Mouse (Mus musculus): ENCODE results near the gene Noc3l.

Gene Noc3l

DNA sequence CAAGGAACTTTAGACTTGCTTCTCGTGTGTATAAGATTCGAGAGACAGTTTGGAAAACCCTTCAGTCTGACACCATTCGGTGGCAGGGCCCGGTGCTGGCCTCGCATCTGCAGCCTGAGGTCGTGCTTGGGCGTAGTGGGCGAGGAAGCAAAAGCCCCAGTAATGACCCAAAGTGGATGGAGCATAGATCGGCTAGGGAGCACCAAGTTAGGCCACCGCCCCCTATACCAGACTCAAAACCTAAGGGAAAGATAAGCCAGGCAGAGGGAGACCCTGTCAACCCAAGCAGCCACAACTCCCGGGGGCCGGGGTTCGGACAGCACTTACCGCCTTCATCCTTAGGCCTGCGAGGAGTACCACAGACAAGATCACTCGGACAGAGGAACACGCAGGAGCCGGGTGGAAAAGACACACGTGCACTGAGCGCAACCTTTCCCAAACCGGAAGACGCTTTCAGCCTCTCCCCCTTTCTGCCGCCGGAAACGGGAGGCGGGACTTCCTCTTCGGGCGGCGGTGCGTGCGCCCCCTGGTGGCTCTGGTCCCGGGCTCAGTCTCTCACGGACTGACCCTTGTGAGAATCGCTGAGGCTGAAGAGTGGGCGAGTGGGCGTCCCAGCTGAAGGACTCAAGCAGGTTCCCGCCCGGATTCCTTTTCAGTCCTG lies at the start of gene Noc3l:
Noc3l (minus strand) TSS at position 472 of the 661 bp plus-strand sequence.
- peak; percentile 84 to 95 for DNase-seq (ENCODE audit: low spot score in 2 of 2)

GRCm38 (mm10) chr19:38862523-38862922 lies 43.5 kb upstream of the Noc3l start:
- DNase-seq (ENCODE audit: low spot score in 2 of 2) = no peak

- DNase-seq (ENCODE audit: low spot score in 2 of 2) = no peak
These were observed 39.2 kb upstream of the Noc3l start for GRCm38 (mm10) chr19:38858224-38858623.

- DNase-seq (ENCODE audit: low spot score in 2 of 2) = no peak
These were observed 27.3 kb upstream of the Noc3l start for GRCm38 (mm10) chr19:38846373-38846772.

GRCm38 (mm10) chr19:38844817-38845216 lies 25.8 kb upstream of the Noc3l start:
- DNase-seq (ENCODE audit: low spot score in 2 of 2) = no peak

DNA sequence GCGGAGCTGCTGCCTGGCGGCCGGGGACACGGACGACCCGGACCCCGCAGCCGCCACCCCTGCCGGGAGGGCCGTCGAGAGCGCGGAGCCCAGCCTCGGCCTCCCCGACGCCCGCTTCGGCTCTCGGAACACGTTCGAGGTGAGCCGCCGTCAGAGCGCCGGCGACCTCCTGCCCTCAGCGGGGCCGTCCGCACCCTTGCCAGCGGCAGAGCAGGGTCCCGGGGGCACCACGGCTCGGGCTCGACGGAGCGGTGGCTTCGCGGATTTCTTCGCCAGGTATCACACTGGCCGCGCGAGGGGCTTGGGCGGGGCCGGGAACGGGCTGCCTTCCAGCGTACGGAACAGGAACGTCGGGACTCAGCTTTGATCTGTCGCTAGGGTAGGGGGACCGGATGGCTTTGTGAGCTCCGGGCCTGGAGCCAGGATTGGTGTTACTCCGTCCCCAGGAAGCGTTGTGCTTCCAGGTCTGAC lies 18.2 kb upstream of the Noc3l start:
- peak in 1 of 2 experiments; percentile 20 for DNase-seq (ENCODE audit: low spot score in 2 of 2)

DNA sequence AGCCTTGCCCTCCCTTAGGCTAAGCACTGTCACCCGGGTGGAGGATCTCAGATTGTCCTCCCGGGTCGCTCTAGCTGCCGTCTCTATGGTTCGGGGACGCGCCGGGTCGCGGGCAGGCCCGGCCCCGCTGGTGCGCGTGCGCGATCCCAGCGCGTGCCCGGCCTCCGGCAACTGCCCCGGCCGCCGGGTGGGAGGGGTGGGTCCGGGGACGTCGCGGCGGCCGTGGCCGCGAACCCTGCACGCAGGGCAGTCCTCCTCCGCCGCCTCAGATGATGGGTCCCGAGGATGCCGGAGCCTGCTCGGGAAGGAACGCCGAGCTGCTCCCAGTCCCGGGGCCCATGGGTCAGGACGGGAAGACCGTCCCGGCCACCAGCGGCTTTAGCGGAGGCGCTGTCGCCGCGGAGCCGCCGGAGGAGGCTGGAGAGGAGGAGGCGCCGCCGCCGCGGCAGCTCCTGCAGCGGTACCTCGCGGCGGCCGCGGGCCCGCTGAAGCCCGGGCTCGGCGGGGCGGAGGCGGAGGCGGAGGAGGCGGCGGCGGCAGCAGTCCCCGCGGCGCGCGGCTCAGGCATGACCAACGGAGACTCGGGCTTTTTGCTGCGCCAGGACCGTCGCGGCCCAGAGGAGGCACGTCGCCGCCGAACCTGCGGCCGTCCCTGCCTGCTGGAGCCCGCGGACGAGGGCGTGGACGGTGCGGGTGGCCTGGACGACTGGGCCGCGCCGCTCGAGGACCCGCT lies 17.6 kb upstream of the Noc3l start, which contains the start of gene Tbc1d12:
Tbc1d12 (plus strand) TSS at position 142 of the 733 bp plus-strand sequence.
- DNase-seq (ENCODE audit: low spot score in 2 of 2) = peak; percentile 52 to 79

GRCm38 (mm10) chr19:38836084-38836437 lies 17.0 kb upstream of the Noc3l start:
- no peak for DNase-seq (ENCODE audit: low spot score in 2 of 2)

DNA sequence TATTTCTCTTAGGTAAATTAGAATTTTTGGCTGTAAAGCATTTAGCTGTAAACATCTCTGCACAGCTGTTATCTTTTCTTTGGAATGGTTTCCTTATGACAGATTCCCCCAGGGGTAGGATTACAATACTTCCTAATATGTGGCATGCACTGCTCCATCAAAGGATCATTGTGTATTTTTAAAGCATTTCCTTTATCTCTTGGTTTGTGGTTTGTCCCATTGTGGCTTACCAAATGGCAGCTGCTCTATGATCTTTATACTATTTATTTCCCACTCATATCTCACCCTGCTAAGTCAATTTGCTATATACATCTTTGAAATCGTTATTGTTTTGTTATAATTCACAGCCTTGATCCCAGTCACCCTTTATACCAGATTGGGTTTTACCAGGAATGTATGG lies 14.2 kb upstream of the Noc3l start:
- no peak for DNase-seq (ENCODE audit: low spot score in 2 of 2)

GRCm38 (mm10) chr19:38820186-38820804 lies 1.3 kb upstream of the Noc3l start:
- no peak for DNase-seq (ENCODE audit: low spot score in 2 of 2)

DNA sequence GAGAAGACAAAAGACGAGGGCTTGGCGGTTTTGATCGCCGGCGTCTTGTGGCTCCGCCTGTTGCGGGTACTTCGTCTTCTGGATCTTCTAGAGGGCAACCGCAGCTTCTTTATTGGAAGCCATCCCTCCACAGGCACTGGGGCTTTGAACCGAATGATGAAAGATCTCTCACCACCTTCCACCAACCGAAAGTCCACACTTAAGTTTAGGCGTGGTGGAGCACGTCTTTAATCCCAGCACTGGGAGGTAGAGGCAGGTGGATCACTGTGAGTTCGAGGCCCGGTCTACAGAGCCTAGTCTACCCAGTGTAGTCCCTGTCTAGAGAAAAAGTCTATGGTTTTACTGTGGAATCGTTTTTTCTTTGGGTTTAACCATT lies 378 bp upstream of the Noc3l start:
- DNase-seq (ENCODE audit: low spot score in 2 of 2) = no peak

GRCm38 (mm10) chr19:38818191-38818590 lies 846 bp downstream of the Noc3l start:
- DNase-seq (ENCODE audit: low spot score in 2 of 2) = no peak

DNA sequence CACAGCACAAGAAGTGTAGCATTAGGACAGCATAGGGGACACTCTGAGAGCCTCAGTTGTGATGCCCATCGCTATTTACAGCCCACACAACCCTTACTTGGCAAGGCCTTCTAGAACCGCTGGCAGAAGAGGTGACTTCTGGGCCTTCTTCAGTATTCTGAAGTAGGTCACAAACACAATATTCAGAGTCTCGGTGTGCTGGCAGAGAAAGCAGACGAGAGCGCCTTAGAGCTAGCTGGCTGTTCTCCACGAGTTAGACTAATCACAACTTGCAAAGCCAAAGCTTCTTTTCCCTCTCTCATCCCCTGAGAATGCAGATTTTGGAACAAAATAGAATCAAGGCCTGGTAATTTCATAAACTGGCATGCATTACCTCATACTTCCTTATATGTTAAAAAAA lies 20.2 kb downstream of the Noc3l start:
- no peak for DNase-seq (ENCODE audit: low spot score in 2 of 2)

DNA sequence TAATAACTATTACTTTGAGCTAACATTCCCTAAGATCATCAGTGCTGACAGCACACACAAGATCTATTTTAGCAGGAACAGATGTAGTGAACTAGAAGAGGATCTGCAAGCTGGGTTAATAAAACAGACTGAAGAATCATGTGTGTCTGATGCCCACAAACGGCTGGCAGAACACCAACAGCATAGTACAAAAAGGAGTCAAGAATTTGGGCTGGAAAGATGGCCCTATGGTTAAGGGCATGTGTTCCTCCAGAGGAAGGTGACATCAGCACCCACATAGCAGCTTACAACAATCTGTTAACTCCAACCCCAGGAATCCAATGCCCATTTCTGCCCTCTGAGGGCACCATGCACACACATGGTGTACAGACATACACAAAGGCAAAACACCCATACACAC lies 20.7 kb downstream of the Noc3l start:
- DNase-seq (ENCODE audit: low spot score in 2 of 2) = no peak

- DNase-seq (ENCODE audit: low spot score in 2 of 2) = no peak
These were observed 22.5 kb downstream of the Noc3l start for GRCm38 (mm10) chr19:38796546-38796945.

DNA sequence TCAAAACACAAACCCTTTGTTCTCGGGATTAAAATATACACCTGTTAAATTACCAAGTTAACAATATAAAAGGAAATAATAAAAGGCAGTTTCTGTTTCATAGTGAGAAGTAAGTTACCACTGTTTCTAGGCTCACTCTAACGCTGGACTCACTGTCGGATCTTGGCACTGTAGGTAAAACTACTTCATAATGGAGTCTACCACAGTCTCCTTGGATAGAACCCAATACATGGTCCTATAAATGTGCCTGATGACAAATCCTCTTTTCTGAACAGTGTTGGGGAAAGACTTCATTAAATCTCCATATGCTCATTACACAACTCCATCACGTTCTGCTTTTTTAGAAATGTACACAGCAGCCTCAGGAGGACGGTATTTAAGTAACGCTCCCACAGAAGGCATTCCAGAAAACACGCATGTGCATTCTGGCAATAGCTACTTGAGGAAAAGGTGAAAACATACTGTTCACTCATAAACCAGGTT lies 25.4 kb downstream of the Noc3l start:
- DNase-seq (ENCODE audit: low spot score in 2 of 2) = no peak

GRCm38 (mm10) chr19:38787756-38788155 lies 31.3 kb downstream of the Noc3l start:
- no peak for DNase-seq (ENCODE audit: low spot score in 2 of 2)

DNA sequence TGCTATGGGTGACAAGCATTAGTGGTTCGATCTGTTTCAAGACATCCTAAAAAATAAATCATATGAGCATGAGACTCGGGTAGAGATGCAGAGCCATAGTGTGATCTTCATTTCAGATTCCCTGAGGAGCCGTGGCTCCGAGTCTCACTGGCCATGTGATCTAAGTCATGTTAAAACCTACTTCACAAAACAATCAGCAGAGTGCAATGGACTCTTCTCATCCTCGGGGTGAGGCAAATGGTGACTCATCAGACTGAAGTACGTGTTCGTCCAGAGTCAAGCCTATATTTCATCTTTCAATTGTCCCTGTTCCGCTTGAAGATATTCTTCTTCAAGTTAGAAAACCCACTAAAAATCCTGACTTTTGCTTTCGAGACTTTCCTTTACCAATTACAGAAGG lies 35.5 kb downstream of the Noc3l start:
- DNase-seq (ENCODE audit: low spot score in 2 of 2) = no peak

DNA sequence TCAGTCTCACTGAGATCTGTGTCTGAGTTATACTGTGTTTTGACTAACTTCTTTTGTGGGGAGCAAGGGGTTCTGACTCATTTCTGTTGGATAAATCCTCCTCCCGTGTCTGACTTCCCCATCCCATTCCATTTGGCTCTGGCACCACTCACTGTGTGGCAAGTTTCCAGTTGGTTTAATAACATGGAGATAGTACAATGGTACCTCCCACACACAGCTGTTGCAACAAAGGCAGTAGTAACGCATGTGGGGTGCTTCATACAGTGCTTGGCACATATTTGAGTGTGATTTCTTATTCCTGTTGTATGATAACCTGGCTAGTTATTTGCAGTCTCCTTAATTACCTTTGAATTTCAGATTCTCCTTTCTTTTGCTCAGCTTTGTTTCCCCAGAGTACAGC lies 40.2 kb downstream of the Noc3l start:
- no peak for DNase-seq (ENCODE audit: low spot score in 2 of 2)

GRCm38 (mm10) chr19:38775548-38775947 lies 43.5 kb downstream of the Noc3l start:
- DNase-seq (ENCODE audit: low spot score in 2 of 2) = no peak

- no peak for DNase-seq (ENCODE audit: low spot score in 2 of 2)
These were observed 52.7 kb downstream of the Noc3l start for GRCm38 (mm10) chr19:38766306-38766705.

DNA sequence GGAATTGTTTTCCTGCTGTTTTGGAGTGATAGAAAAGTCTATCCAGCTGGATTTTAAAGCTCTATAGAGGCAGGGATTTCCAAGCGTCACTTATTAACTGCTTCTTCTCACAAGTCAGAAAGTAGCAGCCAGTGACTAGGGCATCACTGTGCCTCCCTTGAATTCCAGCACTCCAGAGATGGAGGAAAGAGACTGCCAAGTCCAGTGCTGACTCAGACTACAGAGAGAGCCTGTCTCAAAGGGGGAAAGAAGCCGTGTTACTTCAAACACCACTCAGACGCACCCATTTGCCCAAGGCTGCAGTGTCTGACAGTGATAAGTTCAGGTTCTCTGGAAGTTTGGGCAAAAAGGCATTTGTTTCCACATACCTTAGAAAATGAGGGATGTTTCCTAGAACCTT lies 58.6 kb downstream of the Noc3l start:
- no peak for DNase-seq (ENCODE audit: low spot score in 2 of 2)
